Mouse (Mus musculus): ENCODE results near the gene Dolk.

The Dolk gene

GRCm38 (mm10) chr2:30286192-30287026 is at the start of gene Dolk, which contains the start of gene Nup188:
Gene Dolk (minus strand): TSS chr2:30286334.
Gene Nup188 (plus strand): TSS chr2:30286397.
- DNase-seq, result peak; percentile 98

- DNase-seq, result no peak
Observed at GRCm38 (mm10) chr2:30335324-30335723, 49.2 kb upstream of the Dolk start.

- DNase-seq, result no peak
Observed at GRCm38 (mm10) chr2:30328791-30329190, 42.7 kb upstream of the Dolk start.

- DNase-seq, result no peak
Observed at GRCm38 (mm10) chr2:30327276-30327675, 41.1 kb upstream of the Dolk start.

- DNase-seq, result no peak
Observed at GRCm38 (mm10) chr2:30325296-30325695, 39.2 kb upstream of the Dolk start.

- DNase-seq, result no peak
Observed at GRCm38 (mm10) chr2:30323111-30323510, 37.0 kb upstream of the Dolk start.

- no peak for DNase-seq
Observed at GRCm38 (mm10) chr2:30319260-30319659, 33.1 kb upstream of the Dolk start.

- no peak for DNase-seq
Observed at GRCm38 (mm10) chr2:30316955-30317354, 30.8 kb upstream of the Dolk start.

- DNase-seq, result no peak
Observed at GRCm38 (mm10) chr2:30316136-30316535, 30.0 kb upstream of the Dolk start.

- no peak for DNase-seq
Observed at GRCm38 (mm10) chr2:30311481-30311880, 25.3 kb upstream of the Dolk start.

- no peak for DNase-seq
Observed at GRCm38 (mm10) chr2:30309351-30309750, 23.2 kb upstream of the Dolk start.

- DNase-seq, result no peak
Observed at GRCm38 (mm10) chr2:30306087-30306486, 20.0 kb upstream of the Dolk start.

- no peak for DNase-seq
Observed at GRCm38 (mm10) chr2:30299966-30300365, 13.8 kb upstream of the Dolk start.

- no peak for DNase-seq
Observed at GRCm38 (mm10) chr2:30299525-30299924, 13.4 kb upstream of the Dolk start.

- peak; percentile 42 for DNase-seq
Observed at GRCm38 (mm10) chr2:30287027-30287373, 866 bp upstream of the Dolk start.

- DNase-seq, result peak; percentile 26
Observed at GRCm38 (mm10) chr2:30285416-30286181, 535 bp downstream of the Dolk start.

GRCm38 (mm10) chr2:30285004-30285403 is 1.1 kb downstream of the Dolk start:
- no peak for DNase-seq

GRCm38 (mm10) chr2:30283193-30283592 is 2.9 kb downstream of the Dolk start:
- DNase-seq, result no peak

GRCm38 (mm10) chr2:30281651-30282050 is 4.5 kb downstream of the Dolk start:
- DNase-seq, result no peak

- DNase-seq, result no peak
Observed at GRCm38 (mm10) chr2:30280743-30281142, 5.4 kb downstream of the Dolk start, which contains the start of gene Gm28038. Gene Gm28038 (plus strand): TSS chr2:30281043.

- DNase-seq, result no peak
Observed at GRCm38 (mm10) chr2:30270134-30270533, 16.0 kb downstream of the Dolk start.

- no peak for DNase-seq
Observed at GRCm38 (mm10) chr2:30269241-30269990, 16.7 kb downstream of the Dolk start.

GRCm38 (mm10) chr2:30268371-30268770 is 17.8 kb downstream of the Dolk start:
- DNase-seq, result no peak

Data from liver (tissue).